Mouse (Mus musculus): ENCODE data around the gene Gm4131. TPM values are rescaled to one million over a fixed set of nuclear protein-coding genes. Genes with fewer than 3 reads are reported as not detected.

Gene Gm4131
- total RNA-seq, 2 experiments from 2014 or later: not detected

- no peak for DNase-seq
- intact Hi-C loops (cut with DNase I; ENCODE audit: low total_unique reads): no loop called here
Observed at GRCm38 (mm10) chr14:62422265-62422664, 144.5 kb downstream of the Gm4131 start.

- no peak for DNase-seq
- intact Hi-C loops (cut with DNase I; ENCODE audit: low total_unique reads): no loop called here
Observed at GRCm38 (mm10) chr14:62417501-62417900, 149.2 kb downstream of the Gm4131 start.

GRCm38 (mm10) chr14:62416742-62417134 is 150.0 kb downstream of the Gm4131 start:
- DNase-seq: no peak
- intact Hi-C loops (cut with DNase I; ENCODE audit: low total_unique reads): no loop called here

GRCm38 (mm10) chr14:62416007-62416741 is 150.5 kb downstream of the Gm4131 start:
- intact Hi-C loops (cut with DNase I; ENCODE audit: low total_unique reads): no loop called here
- no peak for DNase-seq

Other genes starting within 250 kb of the Gm4131 start
- not detected for gene Gucy1b2, start 110.6 kb downstream of the Gm4131 start, total RNA-seq (2021)
- gene Fam124a, start 11.2 kb downstream of the Gm4131 start, total RNA-seq (2021): 1 to 10 TPM; 2.7 to 2.9 TPM
- not detected for gene Serpine3, start 96.7 kb upstream of the Gm4131 start, total RNA-seq (2021)
- 10 to 100 TPM; 11.8 to 12.3 TPM for gene Ints6, start 194.2 kb upstream of the Gm4131 start, total RNA-seq (2021)

All from gastrocnemius, postnatal 14 days (tissue).